Mouse (Mus musculus): ENCODE results near the gene Myrf.

Gene Myrf

DNA sequence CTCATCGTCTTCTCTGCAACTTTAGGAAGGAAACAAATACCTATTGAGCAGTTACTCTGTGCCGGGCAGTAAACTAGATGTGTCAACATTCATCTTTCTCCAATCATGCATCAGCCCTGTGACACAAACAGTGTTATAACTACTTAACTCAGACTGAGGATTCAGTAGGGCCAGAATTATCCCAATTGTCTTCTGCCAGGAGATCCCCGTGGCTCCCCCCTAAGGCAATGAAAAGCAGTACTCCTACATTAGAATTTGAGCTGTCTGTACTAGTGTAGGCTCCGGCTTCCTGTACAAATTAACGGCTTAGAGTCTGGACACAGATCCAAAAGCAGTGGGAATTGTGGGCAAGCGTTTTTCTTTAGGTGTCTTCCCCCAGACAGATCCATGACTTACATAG, 35.5 kb downstream of the Myrf start:
- no peak for DNase-seq (ENCODE audit: low spot score)

DNA sequence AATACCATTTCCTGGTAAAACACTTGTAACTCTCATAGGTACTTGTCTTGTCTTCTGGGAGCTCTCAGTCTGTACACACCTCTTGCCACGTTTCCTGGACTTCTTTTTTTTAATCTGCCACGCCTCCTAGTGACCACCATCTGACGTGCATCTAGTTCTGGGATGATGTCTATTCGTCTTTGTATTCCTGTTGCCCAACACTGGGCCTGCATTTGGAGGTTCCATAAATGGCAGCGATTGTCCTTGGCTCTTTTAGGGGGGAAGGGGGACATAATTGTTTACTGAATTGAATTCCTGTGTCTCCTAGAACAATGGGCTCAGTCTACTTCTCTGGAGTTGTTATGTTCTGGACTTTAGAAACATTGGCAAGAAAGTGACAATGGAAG, 35.9 kb downstream of the Myrf start:
- no peak for DNase-seq (ENCODE audit: low spot score)

DNA sequence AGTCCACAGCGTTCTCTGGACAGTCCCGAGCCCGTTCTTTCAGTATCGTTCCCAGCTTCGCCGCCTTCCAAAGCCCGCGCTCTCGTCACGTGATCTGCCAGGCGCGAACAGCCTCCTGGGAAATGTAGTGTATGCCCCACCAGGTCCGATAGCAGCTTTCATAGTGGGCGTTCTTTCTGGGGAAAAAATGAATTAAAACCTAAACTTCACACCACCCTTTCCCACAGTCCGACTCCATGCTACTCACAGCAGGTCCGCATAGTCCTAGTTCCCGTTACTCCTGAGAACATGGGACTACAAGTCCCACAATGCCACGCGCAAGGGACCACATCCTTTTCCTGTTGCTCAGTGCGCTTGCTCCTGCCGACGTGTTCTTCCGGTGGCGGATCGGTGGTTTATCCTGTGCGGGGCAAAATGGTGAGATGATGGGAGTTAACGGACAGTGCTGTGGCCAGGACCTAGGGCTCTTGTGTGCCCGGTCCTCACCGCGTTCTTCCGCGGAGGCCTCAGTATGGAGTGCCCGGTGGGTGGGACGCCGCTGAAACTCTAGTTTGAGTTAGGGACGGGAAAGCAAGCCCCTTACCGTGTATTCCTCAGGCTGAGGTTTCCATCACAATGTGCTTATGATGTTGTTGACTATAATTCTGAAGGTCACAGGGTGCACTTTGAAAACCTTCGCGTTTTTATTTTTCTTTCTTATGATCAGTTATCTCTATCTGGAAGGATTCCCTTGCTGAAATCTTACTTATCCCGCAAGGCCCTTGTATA, 36.5 kb downstream of the Myrf start, which contains the start of the genes Tmem258 and Fen1:
Tmem258 (plus strand) TSS at position 167 of the 768 bp plus-strand sequence.
Fen1 (minus strand) TSS at position 322 of the 768 bp plus-strand sequence.
- DNase-seq (ENCODE audit: low spot score): peak; percentile 82

DNA sequence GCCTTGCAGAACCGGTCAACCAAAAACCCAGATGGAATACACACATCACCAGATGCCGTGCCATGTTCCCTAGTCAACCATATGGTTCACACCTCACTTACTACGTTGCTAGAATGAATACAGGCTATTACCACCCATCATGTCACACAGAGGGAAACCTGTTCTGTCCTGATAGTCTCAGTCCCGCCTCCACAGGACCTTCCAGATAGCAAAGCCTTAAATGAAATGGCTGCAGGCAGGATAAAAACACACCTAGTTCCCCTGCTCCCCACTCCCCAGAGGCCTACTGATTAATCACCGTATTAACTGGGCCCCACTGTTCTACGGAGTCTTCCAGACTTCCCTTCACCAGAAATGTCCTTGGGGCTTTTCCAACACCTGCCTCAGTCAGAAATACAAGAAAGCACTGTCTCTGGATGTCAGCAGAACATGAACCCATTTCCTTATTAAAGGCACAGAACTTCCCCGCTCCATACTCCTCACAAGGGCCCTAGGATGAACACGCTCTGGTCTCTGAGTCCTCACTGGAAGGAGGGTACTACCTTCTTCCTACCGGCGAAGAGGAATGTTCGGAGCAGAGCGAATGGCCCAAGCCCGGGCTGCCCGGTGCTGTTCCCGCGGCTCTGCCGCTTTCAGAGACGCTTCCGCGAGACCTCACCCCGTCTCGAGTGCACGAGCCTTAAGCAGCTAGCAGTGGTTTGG, 37.3 kb downstream of the Myrf start:
- no peak for DNase-seq (ENCODE audit: low spot score)

DNA sequence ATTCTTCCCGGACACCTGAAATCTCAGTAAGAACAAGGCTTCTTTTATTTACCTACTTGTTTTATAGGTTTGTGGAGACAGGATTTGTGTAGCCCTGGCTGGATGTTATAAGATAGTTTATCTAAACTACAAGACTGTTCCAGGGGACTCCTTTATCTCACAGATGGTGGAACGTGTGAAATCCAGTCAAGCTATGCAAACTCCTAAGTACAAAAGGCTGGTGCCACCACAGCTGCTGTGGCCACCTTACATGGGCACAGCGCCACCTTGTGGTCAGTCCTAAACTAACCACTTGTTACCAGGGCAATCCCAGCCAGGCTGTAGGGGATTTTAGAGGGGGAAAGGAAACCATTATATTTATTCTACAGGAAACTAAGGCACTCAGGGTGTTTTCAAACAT, 41.8 kb downstream of the Myrf start:
- peak; percentile 81 for DNase-seq (ENCODE audit: low spot score)

DNA sequence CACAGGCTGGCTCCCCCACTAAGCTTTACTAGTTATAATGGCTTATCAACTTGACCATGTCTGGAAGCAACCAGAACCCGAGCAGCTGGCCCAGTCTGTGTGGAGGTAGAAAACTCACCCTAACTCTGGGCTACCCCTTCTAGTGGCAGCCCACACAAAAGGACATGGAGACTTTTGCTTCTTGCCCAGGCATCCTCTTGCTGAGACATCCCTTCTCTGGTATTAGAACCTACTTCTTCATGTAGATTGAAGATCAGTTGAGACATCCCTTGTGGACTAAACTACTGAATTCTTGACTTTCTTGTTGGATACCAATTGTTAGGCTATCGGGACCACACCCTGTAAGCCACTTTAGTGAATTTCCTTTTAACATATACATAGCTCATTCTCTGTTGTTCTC, 42.3 kb downstream of the Myrf start:
- DNase-seq (ENCODE audit: low spot score): no peak

DNA sequence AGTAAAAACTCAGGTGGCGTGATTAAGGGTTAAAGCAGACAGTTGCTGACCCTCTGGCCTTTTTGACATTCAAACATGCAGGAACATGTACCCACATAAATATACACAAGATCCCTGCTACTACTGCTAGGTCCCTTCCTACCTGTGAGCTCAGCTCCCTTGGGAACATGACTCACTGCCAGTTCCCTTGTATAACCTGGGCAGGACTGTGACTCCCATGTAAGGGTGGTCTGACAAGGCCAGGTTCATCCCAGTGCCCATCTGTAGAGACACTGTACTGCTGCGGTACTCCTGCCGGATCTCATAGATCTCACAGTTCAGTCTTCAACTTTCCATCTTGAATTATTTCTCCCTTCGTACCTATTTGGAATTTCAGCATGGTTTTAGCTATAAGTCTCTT, 43.4 kb downstream of the Myrf start:
- DNase-seq (ENCODE audit: low spot score): no peak

DNA sequence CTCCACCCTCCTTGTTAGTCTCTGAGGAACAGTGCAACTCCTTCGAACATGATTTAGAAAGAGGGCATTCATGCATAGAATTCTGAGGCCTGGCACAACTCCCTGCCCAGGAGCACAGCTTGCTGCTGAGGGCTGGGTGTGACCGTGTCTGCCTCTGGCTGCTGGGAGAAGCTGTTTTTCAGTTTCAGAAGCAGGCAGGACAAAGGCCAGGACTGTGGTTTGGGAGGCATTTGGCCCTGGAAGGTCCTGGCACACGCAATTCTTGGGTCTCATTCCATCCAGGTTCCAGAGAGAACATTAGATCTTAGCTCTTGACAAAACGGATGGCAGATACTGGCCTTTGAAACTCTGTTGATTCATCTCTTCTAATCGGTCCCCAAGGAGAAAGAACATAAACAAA, 45.3 kb downstream of the Myrf start:
- no peak for DNase-seq (ENCODE audit: low spot score)

DNA sequence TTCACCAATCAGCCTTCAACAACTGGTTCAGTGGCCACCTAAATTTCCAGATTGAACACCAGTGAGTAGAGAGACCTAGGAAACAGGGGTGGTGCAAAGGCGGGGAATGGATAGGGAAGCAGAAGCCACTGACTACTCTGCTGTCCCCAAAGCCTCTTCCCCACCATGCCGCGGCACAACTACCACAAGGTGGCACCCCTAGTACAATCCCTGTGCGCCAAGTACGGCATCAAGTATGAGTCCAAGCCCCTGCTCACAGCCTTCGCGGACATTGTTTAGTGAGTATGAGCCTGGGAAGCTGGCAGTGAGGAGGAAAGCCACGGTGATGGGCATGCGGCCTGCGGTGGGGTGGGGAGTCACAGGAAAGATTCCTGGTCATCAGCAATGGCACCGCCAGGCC, 46.2 kb downstream of the Myrf start:
- DNase-seq (ENCODE audit: low spot score): no peak

DNA sequence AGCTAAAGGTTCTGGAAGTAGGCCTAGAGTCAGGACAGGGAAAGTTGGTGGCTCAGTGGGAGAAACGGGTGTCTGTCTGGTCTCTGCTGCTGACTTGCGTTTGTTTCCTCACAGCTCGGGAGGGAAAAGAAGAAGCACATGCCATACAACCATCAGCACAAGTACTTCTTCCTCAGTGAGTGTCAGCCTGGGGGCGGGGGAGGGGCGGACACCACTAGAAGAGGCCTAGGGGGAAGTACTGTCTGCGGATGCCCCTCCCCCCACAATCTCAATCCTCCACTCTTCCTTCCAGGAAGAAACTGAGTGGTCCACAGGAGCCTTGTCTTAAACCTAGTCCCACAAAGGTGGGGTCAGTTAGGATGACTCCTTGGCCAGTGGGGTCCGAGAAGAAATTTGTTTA, 49.2 kb downstream of the Myrf start:
- no peak for DNase-seq (ENCODE audit: low spot score)

DNA sequence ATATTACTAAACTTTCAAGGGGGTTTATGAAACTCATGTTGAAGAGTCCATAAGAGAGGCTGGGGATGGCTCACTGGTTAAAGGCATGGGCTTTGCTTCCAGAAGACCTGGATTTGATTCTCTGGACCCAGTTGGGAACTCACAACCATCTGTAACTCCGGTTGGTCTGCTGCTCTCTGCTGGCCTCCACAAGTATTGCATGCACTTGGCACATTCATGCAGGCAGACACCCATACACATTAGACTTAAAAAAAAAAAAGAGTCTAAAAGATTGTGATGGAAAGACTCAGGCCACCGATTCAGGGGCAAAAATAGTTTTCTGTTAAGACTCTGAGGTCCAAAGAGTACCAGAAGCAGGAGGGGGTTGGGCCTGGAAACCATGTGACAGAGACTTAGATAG, 49.8 kb downstream of the Myrf start:
- DNase-seq (ENCODE audit: low spot score): peak; percentile 75

DNA sequence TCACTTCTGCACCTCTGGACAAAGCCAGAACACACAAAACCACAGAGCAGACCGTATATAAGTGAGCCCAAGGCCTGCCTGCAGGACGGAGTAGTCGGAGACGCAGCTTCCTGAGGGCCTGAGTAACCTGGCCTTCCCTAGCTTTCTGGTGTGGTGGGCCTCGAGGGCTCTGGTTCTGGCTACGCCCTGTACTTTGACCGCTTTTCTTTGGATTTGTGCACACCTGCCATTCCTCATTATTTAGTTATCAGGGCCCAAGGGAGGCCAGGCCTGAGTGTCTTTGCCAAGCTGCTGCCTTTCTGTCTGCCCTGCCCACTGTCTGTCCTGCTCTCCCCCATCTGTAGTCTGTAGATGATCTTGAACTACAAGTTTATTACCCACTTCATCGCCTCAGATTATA, 50.6 kb downstream of the Myrf start:
- no peak for DNase-seq (ENCODE audit: low spot score)

DNA sequence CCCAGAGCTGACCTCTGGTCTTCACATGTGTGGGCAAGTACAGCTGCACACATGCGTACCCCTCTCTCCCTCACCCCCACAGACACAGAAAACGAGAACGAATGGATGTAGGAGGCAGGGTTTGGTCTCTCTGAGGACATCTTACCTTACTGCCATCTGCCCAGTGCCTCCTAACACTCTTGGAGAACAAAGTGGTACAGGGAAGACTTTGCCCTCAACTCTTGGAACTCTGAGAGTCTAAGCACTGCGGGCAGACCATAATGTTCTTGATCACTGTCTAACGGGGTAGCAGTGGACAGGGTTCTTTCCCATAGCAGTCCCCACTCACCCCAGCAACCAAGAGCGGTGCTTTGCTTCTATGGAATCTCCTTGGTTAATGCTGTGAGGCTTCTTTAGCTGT, 51.5 kb downstream of the Myrf start:
- no peak for DNase-seq (ENCODE audit: low spot score)

DNA sequence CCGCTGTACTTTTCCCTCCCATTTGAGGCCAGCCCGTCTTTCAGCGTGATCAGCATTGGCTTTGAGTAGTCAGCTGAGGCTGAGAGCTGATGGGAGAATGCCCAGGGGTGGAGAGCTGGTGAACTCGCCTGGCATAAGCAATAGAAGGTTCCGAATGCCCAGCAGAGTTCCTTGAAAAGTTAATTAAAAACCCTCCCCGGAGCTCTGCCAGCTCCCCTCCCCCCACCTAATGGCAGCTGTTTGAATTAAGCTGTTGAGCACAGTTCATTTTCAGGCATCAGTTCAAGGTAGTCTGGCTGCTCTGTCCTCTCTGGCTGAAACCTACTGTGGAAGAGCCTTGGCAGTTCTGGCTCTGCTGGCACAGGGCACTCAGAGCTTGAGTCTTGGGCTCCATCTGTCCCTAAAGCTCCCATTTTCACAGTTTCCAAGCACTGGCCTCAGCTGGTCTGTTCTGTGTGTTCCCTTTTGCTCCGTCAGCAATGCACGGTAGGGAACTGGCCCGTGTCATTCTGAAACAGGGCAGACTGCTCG, 52.2 kb downstream of the Myrf start:
- no peak for DNase-seq (ENCODE audit: low spot score)

DNA sequence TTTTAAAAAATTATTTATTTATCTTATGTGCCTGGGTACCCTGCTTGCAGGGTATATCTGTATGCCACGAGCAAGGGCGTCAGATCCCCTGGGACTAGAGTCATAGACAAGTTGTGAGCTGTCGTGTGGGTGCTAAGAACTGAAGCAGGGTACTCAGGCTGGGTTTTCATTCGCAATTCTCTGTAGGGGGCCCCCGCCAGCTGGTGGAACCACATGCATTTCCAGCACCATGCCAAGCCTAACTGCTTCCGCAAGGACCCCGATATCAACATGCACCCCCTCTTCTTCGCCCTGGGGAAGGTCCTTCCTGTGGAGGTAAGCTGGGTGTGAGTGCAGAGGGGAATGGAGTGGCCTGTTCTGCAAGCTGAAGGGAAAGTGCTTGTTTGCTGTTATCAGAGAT, 54.0 kb downstream of the Myrf start:
- no peak for DNase-seq (ENCODE audit: low spot score)

DNA sequence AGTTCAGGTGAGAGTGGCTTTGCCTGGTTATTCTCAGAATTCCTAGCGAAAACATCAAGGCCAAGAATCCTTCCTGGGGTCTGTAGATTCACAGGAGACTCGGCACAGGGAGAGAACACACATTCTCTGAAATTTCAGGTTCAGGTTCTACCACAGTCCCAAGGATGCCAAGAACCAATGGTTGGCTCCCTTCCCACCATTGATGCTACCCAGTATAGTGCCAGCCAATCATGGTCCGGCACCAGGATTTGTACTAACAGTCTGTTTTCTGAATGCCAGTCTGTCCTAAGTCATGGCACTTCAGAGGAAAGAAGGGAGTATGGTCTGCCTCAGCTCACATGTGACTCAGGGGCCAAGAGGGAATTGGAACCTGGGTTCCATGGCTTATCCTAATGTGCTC, 54.7 kb downstream of the Myrf start:
- DNase-seq (ENCODE audit: low spot score): no peak

DNA sequence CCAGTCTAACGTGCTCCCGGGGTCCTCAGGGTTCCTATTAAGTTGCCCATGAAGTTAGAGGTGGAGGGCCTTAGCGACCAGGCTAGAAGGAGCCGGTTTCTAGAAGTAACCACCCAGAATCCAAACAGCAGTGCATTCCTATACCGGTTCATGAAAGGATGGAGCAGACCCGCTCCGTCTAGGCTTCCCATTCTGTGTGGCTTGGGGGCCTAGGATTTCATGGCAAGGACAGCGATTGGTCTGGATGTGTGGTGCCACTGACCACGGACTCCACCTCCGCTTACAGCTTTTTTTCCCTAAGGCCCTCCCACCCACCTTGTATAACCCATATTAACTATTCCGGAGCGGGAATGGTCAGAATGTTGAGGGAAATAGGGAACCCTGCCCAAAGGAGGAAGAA, 56.5 kb downstream of the Myrf start:
- DNase-seq (ENCODE audit: low spot score): no peak

DNA sequence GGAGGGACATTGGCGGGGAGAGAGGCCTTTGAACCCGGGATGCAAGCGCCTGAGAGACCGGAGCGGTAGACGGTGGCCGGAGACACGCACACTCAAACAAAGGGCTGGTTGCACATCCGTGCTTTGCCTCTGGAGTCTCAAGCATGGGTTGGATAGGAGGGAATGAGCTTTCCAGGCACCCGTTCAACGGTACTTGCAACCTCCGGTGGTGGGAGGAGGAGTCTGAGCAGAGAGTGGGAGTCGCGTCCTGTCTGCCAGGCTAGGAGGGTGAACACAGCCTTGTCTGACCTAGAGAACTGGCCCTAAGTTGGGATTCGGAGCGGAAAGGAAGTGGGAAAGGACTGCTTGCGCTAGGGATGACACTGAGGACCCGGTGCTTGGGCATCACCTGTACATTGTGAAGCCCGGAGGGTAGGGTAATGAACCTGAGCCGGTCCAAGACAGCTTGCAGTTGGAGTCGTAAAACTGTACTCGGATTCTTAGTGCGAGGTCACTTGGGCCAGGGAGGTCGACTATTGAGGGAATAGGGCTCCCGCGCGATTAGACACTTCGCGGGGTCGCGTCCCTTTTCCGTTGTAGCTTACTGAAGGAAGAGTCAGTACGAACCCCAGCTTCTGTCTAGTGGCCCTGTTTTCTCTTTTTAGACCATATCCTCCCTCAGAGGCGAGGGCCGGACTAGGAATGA, 57.1 kb downstream of the Myrf start:
- peak; percentile 46 for DNase-seq (ENCODE audit: low spot score)

DNA sequence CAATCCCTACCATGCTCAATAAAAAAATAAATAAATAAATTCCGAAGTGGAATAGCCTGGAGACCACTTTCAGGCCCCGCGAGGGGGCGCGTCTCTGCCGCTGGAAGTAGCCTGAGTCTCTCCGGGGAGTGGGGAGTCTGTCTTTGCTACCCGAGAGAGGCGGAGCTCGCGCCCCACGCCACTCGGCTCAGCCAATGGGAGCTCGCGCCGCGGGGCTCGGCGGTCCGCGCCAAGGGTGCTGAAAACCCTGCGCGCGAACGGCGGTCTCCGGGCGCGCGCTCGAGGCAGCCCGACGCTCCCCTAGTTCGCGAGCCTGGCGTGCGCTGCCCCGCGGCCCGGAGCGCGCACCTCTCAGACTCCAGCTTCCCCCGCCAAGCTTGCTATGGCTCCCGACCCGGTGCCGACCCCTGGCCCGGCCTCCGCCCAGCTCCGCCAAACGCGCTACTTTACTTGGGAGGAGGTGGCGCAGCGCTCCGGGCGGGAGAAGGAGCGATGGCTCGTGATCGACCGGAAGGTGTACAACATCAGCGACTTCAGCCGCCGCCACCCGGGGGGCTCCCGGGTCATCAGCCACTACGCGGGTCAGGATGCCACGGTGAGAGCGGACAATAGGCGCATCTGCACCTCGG, 57.8 kb downstream of the Myrf start, which contains the start of gene Fads1:
Fads1 (plus strand) TSS at position 219 of the 629 bp plus-strand sequence.
- DNase-seq (ENCODE audit: low spot score): peak; percentile 82

DNA sequence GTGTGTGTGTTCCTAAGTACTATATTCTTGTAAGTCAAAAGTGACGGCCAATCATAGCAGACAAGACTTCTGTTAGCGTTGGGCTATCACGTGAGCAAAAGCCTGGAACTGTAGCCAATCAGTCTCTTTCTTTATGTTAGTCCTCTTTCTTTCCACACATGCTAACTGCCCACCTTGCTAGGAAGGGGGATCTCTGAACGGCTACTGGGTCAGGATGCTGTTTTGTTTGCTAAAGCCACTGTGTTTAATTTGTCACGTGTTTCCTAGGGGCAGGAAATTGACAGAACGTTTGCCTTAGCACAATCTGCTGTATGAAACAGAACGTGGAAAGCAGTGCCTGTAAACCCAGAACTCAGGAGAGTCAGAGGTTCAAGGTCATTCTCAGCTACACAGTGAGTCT, 58.4 kb downstream of the Myrf start:
- no peak for DNase-seq (ENCODE audit: low spot score)

DNA sequence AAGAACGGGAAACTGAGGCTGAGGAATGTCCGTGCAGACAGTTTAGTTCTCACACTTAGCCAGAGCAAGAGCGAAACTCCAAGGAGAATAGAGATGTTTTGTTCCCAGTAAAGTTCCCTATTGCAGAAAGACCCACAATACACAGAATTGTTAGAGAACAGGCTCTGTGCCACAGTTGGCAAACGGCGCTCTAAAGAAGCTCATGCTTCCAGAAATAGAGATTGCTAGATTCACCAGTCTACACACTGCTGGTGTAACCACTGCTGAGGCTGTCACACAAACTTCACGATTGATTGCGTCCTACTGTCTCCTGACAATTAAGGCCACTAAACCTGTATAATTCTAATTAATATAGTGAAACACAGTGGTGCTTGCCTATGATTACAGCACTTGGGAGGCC, 59.3 kb downstream of the Myrf start:
- no peak for DNase-seq (ENCODE audit: low spot score)

DNA sequence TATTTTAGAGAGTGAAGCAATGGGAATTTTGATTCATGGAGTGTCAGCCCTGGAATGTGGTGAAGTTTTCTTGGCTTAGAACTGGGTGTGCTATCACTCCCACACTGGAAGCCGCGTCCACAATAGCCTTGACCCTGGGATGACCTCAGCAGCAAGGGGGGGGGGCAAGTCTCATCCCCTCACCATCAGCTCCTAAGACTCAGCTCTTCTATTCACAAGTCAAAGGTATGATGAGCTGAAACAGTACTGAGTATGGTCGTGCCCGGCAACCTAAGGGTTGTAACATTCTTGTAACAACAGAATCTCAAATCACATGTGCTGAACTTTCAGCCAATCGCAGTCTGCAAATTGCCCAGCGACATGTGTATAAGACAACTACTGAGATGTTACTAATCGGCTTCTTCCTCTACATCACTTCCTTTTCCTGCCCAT, 63.6 kb downstream of the Myrf start:
- DNase-seq (ENCODE audit: low spot score): no peak

Data from ovary, postnatal 14 days (tissue).